Mouse (Mus musculus) embryonic fibroblast, embryonic 13.5 days (primary cell): ENCODE data around the gene Zbtb22.

Experiments
- CTCF ChIP-seq: IDR thresholded peaks from 2 replicates; pipeline ENCODE4 v1.5.1; 2011; ENCODE audit warnings: mild to moderate bottlenecking, control low read depth, low read length, moderate library complexity, borderline replicate concordance; ENCODE audit not compliant: insufficient read depth
- POLR2A ChIP-seq: IDR thresholded peaks from 2 replicates; pipeline ENCODE4 v1.6.1; 2011; ENCODE audit warnings: low read depth, mild to moderate bottlenecking, control low read depth, low read length, moderate library complexity

GRCm38 (mm10) chr17:33891357-33891756, 24.3 kb upstream of the Zbtb22 start:
- TF ChIP-seq CTCF: no peak
- no peak for TF ChIP-seq POLR2A
